Mouse (Mus musculus) hindbrain, embryonic 12.5 days (tissue): ENCODE results near the gene Me1. TPM values are rescaled to one million over a fixed set of nuclear protein-coding genes. Genes with fewer than 3 reads are reported as not detected.

Source experiments
- ATAC-seq: fragments of 200-750 bp; cut with Nextera tagmentation; 2 replicates; pipeline ENCODE4 v1.8.0; 2017; ENCODE audit warnings: moderate TSS enrichment; ENCODE audit not compliant: low FRiP score
- H3K27ac ChIP-seq: fragments of 300-500 bp; sonication (generic); 2 replicates; pipeline ENCODE4 v1.5.1; 2016; ENCODE audit warnings: mild to moderate bottlenecking
- H3K27me3 ChIP-seq: fragments of 300-500 bp; sonication (generic); 2 replicates; pipeline ENCODE4 v1.6.1; 2016; ENCODE audit warnings: mild to moderate bottlenecking
- H3K36me3 ChIP-seq: fragments of 300-500 bp; sonication (generic); 2 replicates; pipeline ENCODE4 v1.6.1; 2016; ENCODE audit warnings: mild to moderate bottlenecking
- H3K4me1 ChIP-seq: fragments of 300-500 bp; sonication (generic); 2 replicates; pipeline ENCODE4 v1.6.1; 2016
- H3K4me2 ChIP-seq: fragments of 300-500 bp; sonication (generic); replicated peaks from 2 replicates; pipeline ENCODE4 v1.6.1; 2016; ENCODE audit warnings: mild to moderate bottlenecking
- H3K4me3 ChIP-seq: fragments of 300-500 bp; sonication (generic); 2 replicates; pipeline ENCODE4 v1.5.1; 2016; ENCODE audit warnings: mild to moderate bottlenecking
- H3K9ac ChIP-seq: fragments of 300-500 bp; sonication (generic); 2 replicates; pipeline ENCODE4 v1.6.1; 2016; ENCODE audit warnings: mild to moderate bottlenecking, moderate library complexity
- H3K9me3 ChIP-seq: fragments of 300-500 bp; sonication (generic); replicated peaks from 2 replicates; pipeline ENCODE4 v1.6.1; 2016; ENCODE audit warnings: mild to moderate bottlenecking
- WGBS: fragments of 180-500 bp; shearing (Covaris S2); methylation state at CpG from one replicate; pipeline ENCODE4 v1.1.7; 2016; 5-methylcytosine and 5-hydroxymethylcytosine counted together
- polyA plus RNA-seq: library from polyadenylated mRNA; unstranded; fragments of >200 nt; fragmentation: Nextera tagmentation; extraction: Ambion mirVana; gene quantifications from 2 replicates; pipeline ENCODE4 v1.2.1, GENCODE M21; 2016

The Me1 gene
- polyA plus RNA-seq, 1 experiment from 2014 or later: 22.8 TPM

DNA sequence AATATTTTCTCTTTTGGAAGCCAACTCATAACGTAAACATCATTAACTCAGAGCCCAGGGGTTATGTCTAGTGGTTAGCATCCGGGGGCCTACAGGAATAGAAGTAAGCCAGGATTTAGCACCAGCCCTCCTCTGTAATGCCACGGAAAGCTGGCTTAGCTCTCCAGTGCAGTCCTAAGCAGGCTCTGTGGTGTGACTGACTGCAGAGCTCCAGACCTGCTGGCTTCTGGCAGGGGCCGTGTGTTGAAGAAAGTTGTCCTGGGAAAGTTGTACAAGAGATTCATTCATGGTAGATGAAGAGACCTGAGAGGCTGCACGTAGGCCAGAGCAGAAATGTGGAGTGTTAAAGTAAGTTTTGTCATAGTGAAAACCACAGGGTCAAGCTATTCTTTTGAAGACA, 5.5 kb upstream of the Me1 start:
- WGBS: 44% methylated on average over 5 of the region's 5 CpGs
- no peak overlapping the region for H3K9ac ChIP-seq
- ATAC-seq: no peak
- H3K27ac ChIP-seq: no peak overlapping the region
- no peaks in the 10 kb centered on the region for H3K27me3 ChIP-seq
- H3K4me1 ChIP-seq: no peaks in the 10 kb centered on the region
- H3K4me3 ChIP-seq: no peak overlapping the region
- H3K36me3 ChIP-seq: no peaks in the 10 kb centered on the region
- H3K9me3 ChIP-seq: no peaks in the 10 kb centered on the region
- no peak overlapping the region for H3K4me2 ChIP-seq

DNA sequence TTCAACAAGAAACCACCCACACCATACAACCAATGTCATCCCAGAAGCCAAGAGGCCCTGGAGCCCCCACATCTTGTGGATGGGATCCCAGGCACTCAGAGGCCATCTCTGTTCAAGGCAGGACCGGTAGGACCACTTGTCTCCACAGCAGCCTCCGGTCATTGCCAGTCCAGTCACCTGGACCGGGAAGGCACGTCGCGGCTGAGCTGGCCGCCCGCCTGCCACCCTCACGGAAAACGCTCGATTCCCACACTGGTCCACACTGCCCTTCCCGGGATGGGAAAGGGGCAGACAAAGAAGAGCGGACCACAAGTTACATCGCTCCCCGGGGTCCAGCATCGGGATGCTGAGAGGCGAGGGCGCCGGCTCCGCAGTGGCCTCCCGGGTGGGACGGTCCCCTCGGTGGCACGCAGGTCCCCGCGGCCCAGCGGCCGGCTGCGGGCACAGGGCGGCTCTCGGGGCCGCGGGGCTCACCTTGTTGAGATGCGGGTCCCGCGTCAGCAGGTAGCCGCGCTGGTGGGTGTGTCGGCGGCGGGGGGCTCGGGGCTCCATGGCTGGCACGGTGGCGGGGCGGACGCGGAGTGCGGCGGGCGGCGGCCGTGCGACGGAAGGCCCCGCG, 445 bp downstream of the Me1 start:
- WGBS: 1% methylated on average over 37 of the region's 56 CpGs
- Histone ChIP-seq H3K4me2 (peak overlapping the region; percentile 77), H3K27me3 (no peaks in the 10 kb centered on the region), H3K36me3 (no peaks in the 10 kb centered on the region), H3K27ac (0 out of 2 replicates have a peak overlapping the region, but pooled peaks have one; percentile 23), H3K9me3 (no peaks in the 10 kb centered on the region), H3K9ac (peak overlapping the region; percentile 86), H3K4me1 (no peaks in the 10 kb centered on the region), H3K4me3 (peak overlapping the region; percentile 71)
- ATAC-seq: peak; percentile 73

- no peak overlapping the region for H3K4me3 ChIP-seq
- peak overlapping the region; percentile 77 for H3K4me2 ChIP-seq
- ATAC-seq: no peak
- H3K9me3 ChIP-seq: no peaks in the 10 kb centered on the region
- H3K4me1 ChIP-seq: no peaks in the 10 kb centered on the region
- no peaks in the 10 kb centered on the region for H3K27me3 ChIP-seq
- H3K9ac ChIP-seq: no peak overlapping the region
- H3K27ac ChIP-seq: no peak overlapping the region
- H3K36me3 ChIP-seq: no peaks in the 10 kb centered on the region
- 92% methylated on average over 7 of the region's 7 CpGs for WGBS
Observed at GRCm38 (mm10) chr9:86694644-86695043, 1.1 kb downstream of the Me1 start.

DNA sequence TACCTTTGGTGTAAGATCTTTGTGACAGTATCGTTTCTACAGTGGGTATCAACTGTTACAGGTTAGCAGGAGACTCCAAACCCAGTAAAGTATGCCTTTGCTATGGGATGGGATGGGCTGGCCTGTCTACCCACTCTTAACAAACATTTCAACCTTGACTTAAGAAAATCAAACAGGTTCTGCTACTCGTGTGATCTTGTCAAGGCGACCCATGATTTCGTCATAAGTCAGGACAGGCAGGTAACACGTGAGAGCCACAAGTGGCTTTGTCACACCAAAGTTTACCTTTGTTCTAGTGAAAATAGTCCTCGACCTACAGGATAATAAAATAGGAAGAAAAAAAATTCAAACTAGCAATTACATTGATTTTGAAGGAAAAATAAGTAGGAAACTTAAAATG, 1.8 kb downstream of the Me1 start:
- WGBS: 94% methylated on average over 6 of the region's 6 CpGs

DNA sequence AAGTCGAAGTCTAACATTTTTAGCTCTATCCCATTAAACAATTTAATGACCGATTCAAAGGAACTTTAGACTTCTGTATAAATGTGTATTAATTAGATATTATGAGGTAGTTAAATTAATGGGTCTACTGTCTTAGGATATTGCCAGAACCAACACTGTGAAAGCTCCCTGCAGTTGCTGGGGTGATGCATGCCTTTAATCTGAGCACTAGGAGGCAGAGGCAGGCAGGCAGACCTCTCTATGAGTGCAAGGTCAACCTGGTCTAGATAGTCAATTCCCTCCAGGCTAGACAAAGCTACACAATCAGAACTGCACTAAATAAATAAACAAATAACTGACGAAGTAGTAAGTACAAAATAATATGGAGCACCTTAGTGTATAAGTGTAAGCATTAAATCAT, 3.1 kb downstream of the Me1 start:
- WGBS: 84% methylated on average over 3 of the region's 3 CpGs
- Histone ChIP-seq H3K36me3 (no peaks in the 10 kb centered on the region), H3K27me3 (no peaks in the 10 kb centered on the region), H3K4me2 (no peak overlapping the region), H3K9ac (no peak overlapping the region), H3K27ac (no peak overlapping the region), H3K4me1 (no peaks in the 10 kb centered on the region), H3K4me3 (no peak overlapping the region), H3K9me3 (no peaks in the 10 kb centered on the region)
- no peak for ATAC-seq

More for the DNA sequence above, 1.8 kb downstream of the Me1 start:
- Histone ChIP-seq H3K27ac (no peak overlapping the region), H3K36me3 (no peaks in the 10 kb centered on the region), H3K4me1 (no peaks in the 10 kb centered on the region), H3K9me3 (no peaks in the 10 kb centered on the region), H3K4me3 (no peak overlapping the region), H3K4me2 (no peak overlapping the region), H3K27me3 (no peaks in the 10 kb centered on the region), H3K9ac (no peak overlapping the region)
- ATAC-seq: no peak

DNA sequence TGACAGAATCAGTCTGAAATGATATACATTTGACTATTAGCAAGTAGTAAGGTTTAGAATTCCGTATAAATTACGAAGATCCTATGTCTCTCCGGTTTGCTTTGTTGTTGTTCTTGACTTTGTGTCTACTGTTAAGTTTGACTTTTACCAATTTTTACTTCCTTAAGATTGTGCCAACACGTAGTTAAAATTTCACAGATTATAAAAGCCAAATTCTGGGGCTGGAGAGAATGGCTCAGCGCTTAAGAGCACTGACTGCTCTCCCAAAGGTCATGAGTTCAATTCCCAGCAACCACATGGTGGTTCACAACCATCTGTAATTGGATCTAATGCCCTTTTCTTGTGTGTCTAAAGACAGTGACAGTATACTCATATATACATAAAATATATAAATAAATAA, 3.5 kb downstream of the Me1 start:
- no peak for ATAC-seq
- no peak overlapping the region for H3K4me3 ChIP-seq
- no peaks in the 10 kb centered on the region for H3K4me1 ChIP-seq
- 92% methylated on average over 5 of the region's 5 CpGs for WGBS
- H3K27me3 ChIP-seq: no peaks in the 10 kb centered on the region
- no peaks in the 10 kb centered on the region for H3K36me3 ChIP-seq
- H3K9ac ChIP-seq: no peak overlapping the region
- no peak overlapping the region for H3K4me2 ChIP-seq
- H3K9me3 ChIP-seq: no peaks in the 10 kb centered on the region
- H3K27ac ChIP-seq: no peak overlapping the region

GRCm38 (mm10) chr9:86691101-86691500, 4.7 kb downstream of the Me1 start:
- H3K4me1 ChIP-seq: no peaks in the 10 kb centered on the region
- H3K27ac ChIP-seq: no peak overlapping the region
- H3K4me2 ChIP-seq: no peak overlapping the region
- H3K27me3 ChIP-seq: no peaks in the 10 kb centered on the region
- no peak overlapping the region for H3K9ac ChIP-seq
- WGBS: 95% methylated on average over 3 of the region's 3 CpGs
- no peak for ATAC-seq
- H3K36me3 ChIP-seq: no peaks in the 10 kb centered on the region
- H3K9me3 ChIP-seq: no peaks in the 10 kb centered on the region
- H3K4me3 ChIP-seq: no peak overlapping the region

DNA sequence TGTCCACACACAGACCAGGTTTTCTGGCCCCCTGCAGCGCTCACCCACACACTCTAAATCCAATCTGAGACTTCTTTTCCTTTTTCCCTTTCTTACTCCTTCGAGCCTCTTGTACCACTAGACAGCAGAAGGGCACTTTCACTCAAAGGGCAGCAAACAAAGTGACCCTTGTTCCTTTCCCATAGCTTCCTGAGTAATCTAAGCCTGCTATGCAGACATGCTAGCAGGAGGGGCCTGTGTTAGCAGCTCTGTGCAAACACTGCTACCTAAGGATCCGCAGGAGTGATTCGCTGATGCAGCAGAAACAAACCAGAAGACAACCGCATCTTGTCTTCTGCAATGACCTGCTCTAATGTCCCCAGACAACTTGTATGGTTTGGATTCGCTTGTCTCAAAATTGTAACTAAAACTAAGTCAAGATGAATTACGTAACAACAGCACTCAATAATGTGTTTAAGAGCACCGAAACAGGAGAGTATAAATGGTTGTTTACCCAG, 12.0 kb downstream of the Me1 start:
- Histone ChIP-seq H3K27ac (peak overlapping the region; percentile 23; the same call in 1 of the 2 replicates), H3K9ac (no peak overlapping the region), H3K36me3 (no peaks in the 10 kb centered on the region), H3K4me3 (no peak overlapping the region), H3K27me3 (no peaks in the 10 kb centered on the region), H3K4me1 (peaks cover 3% of the 10 kb centered on the region; the same call in 1 of the 2 replicates), H3K4me2 (no peak overlapping the region), H3K9me3 (no peaks in the 10 kb centered on the region)
- WGBS: 65% methylated on average over 8 of the region's 8 CpGs
- no peak for ATAC-seq

DNA sequence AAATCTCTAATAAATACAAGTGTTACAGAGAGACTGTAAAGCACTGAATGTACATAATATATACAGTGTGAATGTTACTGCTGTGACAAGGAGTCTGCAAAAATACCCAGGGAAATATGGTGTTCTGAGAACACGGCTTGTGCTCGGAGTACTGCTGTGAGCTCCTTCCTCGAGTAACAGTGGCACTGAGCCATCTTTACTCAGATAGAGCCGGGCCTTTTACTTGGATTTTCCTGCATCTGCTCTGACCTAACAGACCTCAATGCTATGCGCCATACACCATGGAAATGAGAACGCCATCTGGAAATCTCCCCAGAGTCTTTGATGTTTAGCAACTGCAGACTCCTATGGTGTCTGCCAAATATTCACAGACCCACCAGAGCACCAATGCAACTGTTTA, 12.9 kb downstream of the Me1 start:
- ATAC-seq: no peak
- Histone ChIP-seq H3K4me1 (peaks cover 3% of the 10 kb centered on the region; the same call in 1 of the 2 replicates), H3K27ac (no peak overlapping the region), H3K27me3 (no peaks in the 10 kb centered on the region), H3K9me3 (no peaks in the 10 kb centered on the region), H3K4me2 (no peak overlapping the region), H3K36me3 (no peaks in the 10 kb centered on the region), H3K4me3 (no peak overlapping the region), H3K9ac (no peak overlapping the region)
- WGBS: 51% methylated on average over 6 of the region's 6 CpGs

DNA sequence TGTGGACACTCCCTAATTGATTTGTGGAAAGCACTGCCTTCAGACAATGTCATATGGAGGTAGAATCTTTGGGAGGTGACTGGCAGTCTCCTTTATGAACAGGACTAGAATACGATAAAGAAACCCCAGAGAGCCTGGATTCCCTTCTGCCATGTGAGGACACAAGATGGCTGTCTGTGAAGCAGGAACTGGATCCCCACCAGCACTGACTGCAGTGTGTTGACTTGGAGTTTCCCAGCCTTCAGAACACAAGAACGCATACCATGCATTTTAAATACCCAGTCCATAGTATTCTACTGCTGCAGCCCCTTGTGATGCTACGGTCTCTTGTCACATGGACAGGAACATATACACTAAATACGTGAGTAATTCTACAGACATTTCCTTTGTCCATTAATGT, 13.5 kb downstream of the Me1 start:
- Histone ChIP-seq H3K27ac (no peak overlapping the region), H3K4me3 (no peak overlapping the region), H3K9ac (no peak overlapping the region), H3K36me3 (no peaks in the 10 kb centered on the region), H3K27me3 (no peaks in the 10 kb centered on the region), H3K4me2 (no peak overlapping the region), H3K9me3 (no peaks in the 10 kb centered on the region), H3K4me1 (peaks cover 3% of the 10 kb centered on the region; the same call in 1 of the 2 replicates)
- no peak for ATAC-seq
- 83% methylated on average over 4 of the region's 4 CpGs for WGBS

DNA sequence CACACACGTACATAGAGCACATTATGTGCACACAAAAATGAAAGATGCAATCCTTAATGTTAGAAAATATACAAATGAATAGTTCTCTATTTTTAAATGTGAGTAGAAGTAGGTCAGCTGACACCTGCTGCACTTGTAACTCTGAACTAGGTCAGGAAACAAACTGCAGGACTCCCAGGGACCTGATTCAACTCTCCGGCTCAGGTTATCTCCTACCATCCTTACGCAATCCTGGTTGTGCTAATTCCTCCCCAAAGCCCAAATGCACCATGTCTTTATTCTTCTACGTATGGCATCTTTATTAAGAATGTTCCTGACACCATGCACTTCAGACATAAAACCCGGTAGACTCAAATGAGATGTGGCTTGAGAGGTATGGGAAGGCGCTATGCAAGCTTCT, 15.3 kb downstream of the Me1 start:
- H3K9me3 ChIP-seq: no peaks in the 10 kb centered on the region
- H3K4me1 ChIP-seq: peaks cover 3% of the 10 kb centered on the region; the same call in 1 of the 2 replicates
- no peak for ATAC-seq
- no peak overlapping the region for H3K27ac ChIP-seq
- H3K36me3 ChIP-seq: no peaks in the 10 kb centered on the region
- H3K9ac ChIP-seq: no peak overlapping the region
- no peaks in the 10 kb centered on the region for H3K27me3 ChIP-seq
- H3K4me2 ChIP-seq: no peak overlapping the region
- WGBS: 95% methylated on average over 6 of the region's 6 CpGs
- H3K4me3 ChIP-seq: no peak overlapping the region

DNA sequence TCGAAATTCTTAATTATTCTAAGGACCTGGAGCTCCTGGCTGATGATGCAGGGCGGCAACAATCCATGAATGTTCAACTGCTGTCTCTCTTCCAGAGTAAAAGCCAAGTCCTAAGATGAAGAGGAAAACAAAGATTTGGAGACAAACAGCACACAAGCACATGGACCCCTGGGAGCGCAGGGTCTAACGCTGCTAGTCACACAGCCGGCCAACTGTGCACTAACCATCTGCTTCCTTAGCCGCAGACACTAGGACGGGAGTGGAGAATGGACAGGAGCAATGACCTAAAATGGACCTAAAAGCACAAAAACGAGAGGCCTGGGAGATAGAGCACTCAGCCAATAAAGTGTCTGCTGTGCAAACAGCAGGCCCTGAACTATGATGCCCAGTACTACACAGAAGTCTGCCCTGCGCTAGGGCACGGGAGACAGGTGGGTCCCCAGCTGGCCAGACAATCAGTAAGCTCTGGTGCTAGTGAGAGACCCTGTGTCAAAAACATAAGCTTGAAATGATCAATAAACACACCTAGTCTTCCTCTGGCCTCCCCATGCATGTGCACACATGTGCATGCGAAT, 15.8 kb downstream of the Me1 start:
- WGBS: 78% methylated on average over 11 of the region's 11 CpGs
- no peaks in the 10 kb centered on the region for H3K27me3 ChIP-seq
- no peaks in the 10 kb centered on the region for H3K36me3 ChIP-seq

GRCm38 (mm10) chr9:86676246-86676645, 19.5 kb downstream of the Me1 start:
- Histone ChIP-seq H3K9me3 (no peaks in the 10 kb centered on the region), H3K36me3 (no peaks in the 10 kb centered on the region), H3K4me1 (no peaks in the 10 kb centered on the region), H3K4me3 (no peak overlapping the region), H3K9ac (no peak overlapping the region), H3K4me2 (no peak overlapping the region), H3K27me3 (no peaks in the 10 kb centered on the region), H3K27ac (no peak overlapping the region)
- 89% methylated on average over 3 of the region's 3 CpGs for WGBS
- no peak for ATAC-seq

More for the DNA sequence above, 15.8 kb downstream of the Me1 start:
- Histone ChIP-seq H3K4me3 (no peak overlapping the region), H3K4me2 (no peak overlapping the region), H3K27ac (no peak overlapping the region), H3K9ac (no peak overlapping the region), H3K4me1 (peaks cover 3% of the 10 kb centered on the region; the same call in 1 of the 2 replicates), H3K9me3 (no peaks in the 10 kb centered on the region)
- ATAC-seq: no peak
